Mouse (Mus musculus): Measurements from ENCODE around the gene Mall.

GRCm38 (mm10) chr2:127734889-127735288 is 5.2 kb upstream of the Mall start:
- no peak for TF ChIP-seq CTCF (IDR thresholded peaks at IDR 0.05; ENCODE audit: low read depth, low read length)
- TF ChIP-seq POLR2A (IDR thresholded peaks at IDR 0.05; ENCODE audit: borderline replicate concordance, low read depth, low read length) = no peak

All from bone marrow macrophage, adult 2 months (primary cell).